Mouse (Mus musculus) adrenal gland, postnatal 10 days (tissue): ENCODE measurements at regions not wholly inside any gene's neighbourhood (a gene's known extent, or its start where the extent isn't known, plus 50 kb on each side); places are given as distances from the start of the nearest gene placed in this dataset.
A peak's percentile ranks its signal among the peaks of the same experiment; 100 is the strongest.

Source experiments
- DNase-seq: peaks from one replicate; pipeline ENCODE4 v3.0.0; 2021; ENCODE audit warnings: mixed read lengths

DNA sequence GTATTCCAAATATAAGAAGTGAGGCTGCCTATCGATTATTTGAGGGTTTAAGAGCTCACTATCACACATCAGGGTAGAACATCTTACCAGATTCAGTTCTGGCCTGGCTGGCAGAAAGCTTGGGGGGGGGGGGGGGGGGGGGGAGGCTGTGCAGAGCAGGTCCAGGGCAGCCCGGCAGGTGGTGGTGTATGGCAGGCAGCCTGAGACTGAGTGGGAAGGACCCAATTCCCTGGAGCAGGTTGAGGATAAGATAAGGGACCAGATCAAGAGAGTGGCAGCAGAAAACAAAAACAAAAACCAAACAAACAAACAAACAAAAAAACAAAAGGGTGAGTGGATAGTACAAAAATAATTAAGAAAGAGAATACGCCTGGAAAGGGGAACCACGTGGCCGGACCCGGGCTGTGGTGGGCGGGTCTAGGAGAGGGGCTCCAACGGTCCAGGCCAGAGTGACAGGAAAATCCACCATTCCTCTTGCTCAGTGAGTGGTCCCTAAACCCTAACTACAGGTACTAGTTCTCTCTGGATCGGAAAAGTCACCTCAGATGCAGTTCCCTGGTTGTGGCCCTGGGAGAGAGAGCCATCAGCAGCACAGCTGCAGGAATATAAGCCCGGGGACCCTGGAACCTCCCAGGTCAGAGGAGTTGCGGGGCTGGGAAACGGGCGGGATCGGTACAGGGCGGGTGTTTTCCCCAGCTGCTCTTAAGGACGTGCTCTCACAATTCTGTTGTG lies 73.3 kb downstream of the Vmn2r112 start:
- DNase-seq: peak; percentile 33
